Mouse (Mus musculus): Measurements from ENCODE around the gene Mindy4. TPM values are rescaled to one million over a fixed set of nuclear protein-coding genes. Genes with fewer than 3 reads are reported as not detected.
A peak's percentile ranks its signal among the peaks of the same experiment; 100 is the strongest.

The Mindy4 gene
- polyA plus RNA-seq, 1 experiment from 2014 or later = 5.0 TPM

DNA sequence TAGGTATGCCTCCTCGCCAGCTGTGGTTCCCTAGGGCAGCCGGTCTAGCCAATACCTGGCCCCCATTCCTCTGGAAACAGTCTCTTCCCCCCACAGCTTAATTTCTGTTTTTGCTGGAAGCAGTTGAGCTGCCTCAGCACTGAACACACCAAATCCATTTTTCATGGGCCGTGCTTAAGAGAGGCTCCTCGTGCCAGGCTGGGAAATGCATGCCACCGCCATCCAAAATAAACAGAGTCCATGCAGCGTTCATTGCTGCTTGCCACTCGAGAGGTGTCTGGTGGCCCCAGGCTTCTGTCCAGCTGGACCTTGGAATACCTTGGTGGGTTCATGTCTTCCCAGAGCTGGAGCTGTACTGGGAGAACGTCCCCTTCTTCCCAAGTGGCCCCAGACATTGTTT is 77.8 kb downstream of the Mindy4 start:
- no peak overlapping the region for H3K27ac ChIP-seq (replicated peaks)

DNA sequence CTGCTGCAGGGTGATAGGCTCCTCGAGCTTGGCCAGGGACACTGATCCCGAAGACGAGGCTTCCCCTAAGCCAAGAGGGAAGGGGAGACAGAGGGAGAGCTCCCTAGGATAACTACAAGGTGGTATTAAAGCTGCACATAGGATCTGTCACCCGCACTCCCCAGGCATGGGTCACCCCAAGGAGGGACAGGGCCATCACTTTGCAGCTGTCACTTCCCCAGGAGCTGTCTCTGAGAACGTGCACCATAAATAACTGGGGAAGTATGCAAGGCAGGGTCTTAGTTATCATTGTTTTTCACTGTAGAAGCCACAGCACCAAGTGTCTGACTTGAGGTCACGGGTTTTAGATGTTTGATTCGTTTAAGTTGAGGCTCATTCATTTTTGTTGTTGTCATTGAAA is 78.5 kb downstream of the Mindy4 start:
- H3K27me3 ChIP-seq (replicated peaks) = no peaks in the 10 kb centered on the region
- no peak for ATAC-seq (ENCODE audit: extremely low read depth, insufficient number of reproducible peaks, low FRiP score, low TSS enrichment)
- no peak overlapping the region for H3K9ac ChIP-seq
- H3K4me2 ChIP-seq = no peak overlapping the region
- peaks cover 26% of the 10 kb centered on the region for H3K4me1 ChIP-seq
- 51% methylated on average over 7 of the region's 7 CpGs for WGBS
- H3K4me3 ChIP-seq = no peak overlapping the region
- H3K36me3 ChIP-seq = peaks cover 6% of the 10 kb centered on the region; the same call in 1 of the 2 replicates
- peaks cover 5% of the 10 kb centered on the region; the same call in 1 of the 2 replicates for H3K9me3 ChIP-seq
- peak overlapping the region; percentile 43; the same call in 1 of the 2 replicates for H3K27ac ChIP-seq (replicated peaks)

More for the DNA sequence above, 77.8 kb downstream of the Mindy4 start:
- Histone ChIP-seq H3K9ac (no peak overlapping the region), H3K9me3 (peaks cover 5% of the 10 kb centered on the region; the same call in 1 of the 2 replicates), H3K4me2 (no peak overlapping the region), H3K4me1 (peaks cover 30% of the 10 kb centered on the region), H3K4me3 (no peak overlapping the region), H3K27me3 (replicated peaks) (no peaks in the 10 kb centered on the region), H3K36me3 (peaks cover 6% of the 10 kb centered on the region; the same call in 1 of the 2 replicates)
- no peak for ATAC-seq (ENCODE audit: extremely low read depth, insufficient number of reproducible peaks, low FRiP score, low TSS enrichment)
- WGBS = 83% methylated on average over 8 of the region's 8 CpGs

DNA sequence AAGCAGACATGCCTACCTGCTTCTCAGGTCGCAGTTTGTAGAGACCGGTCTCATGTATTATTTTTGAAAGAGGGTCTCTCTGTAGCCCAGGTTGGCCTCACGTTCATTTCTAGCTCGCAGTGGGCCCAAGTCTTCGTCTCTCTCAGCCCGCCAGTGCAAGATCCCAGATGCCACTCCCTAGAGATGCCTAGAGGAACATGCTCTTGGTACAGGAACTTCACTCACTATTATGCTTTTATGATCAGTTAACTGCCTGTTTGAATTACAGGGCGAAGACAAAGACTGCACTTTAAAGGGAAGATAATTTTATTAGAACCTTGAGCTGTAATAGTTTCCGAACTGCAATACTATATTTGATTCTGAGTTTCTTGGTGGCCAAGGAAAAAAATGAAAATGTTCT is 79.2 kb downstream of the Mindy4 start:
- Histone ChIP-seq H3K27ac (replicated peaks) (peak overlapping the region; percentile 43; the same call in 1 of the 2 replicates), H3K4me1 (peaks cover 26% of the 10 kb centered on the region), H3K4me2 (no peak overlapping the region), H3K27me3 (replicated peaks) (no peaks in the 10 kb centered on the region), H3K4me3 (no peak overlapping the region), H3K9me3 (peaks cover 5% of the 10 kb centered on the region; the same call in 1 of the 2 replicates), H3K36me3 (peaks cover 6% of the 10 kb centered on the region; the same call in 1 of the 2 replicates), H3K9ac (no peak overlapping the region)
- WGBS = 84% methylated on average over 8 of the region's 8 CpGs
- no peak for ATAC-seq (ENCODE audit: extremely low read depth, insufficient number of reproducible peaks, low FRiP score, low TSS enrichment)

DNA sequence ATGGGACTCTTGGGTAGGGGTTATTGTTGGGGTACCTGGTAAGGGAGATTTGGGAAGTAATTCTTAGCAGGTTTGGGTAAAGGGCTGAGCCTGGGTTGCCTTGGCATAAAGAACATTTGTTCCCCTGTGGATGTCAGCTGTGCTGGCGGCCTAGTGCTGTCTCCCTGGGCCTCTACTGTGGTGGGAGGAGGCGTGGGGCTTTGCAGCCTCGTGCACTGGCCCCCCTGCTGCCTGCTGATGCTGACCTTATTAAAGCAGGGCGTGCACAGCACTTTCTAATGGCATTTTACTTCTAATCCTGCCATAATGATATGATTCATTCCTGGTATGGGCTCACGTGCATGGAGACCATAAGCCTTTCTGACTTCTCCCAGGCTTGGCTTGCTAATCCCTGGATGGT is 82.0 kb downstream of the Mindy4 start:
- H3K27ac ChIP-seq (replicated peaks) = no peak overlapping the region
- H3K4me2 ChIP-seq = no peak overlapping the region
- ATAC-seq (ENCODE audit: extremely low read depth, insufficient number of reproducible peaks, low FRiP score, low TSS enrichment) = no peak
- 66% methylated on average over 5 of the region's 5 CpGs for WGBS
- no peak overlapping the region for H3K4me3 ChIP-seq
- H3K9me3 ChIP-seq = peaks cover 5% of the 10 kb centered on the region; the same call in 1 of the 2 replicates
- H3K36me3 ChIP-seq = peaks cover 11% of the 10 kb centered on the region; the same call in 1 of the 2 replicates
- H3K9ac ChIP-seq = no peak overlapping the region
- no peaks in the 10 kb centered on the region for H3K27me3 ChIP-seq (replicated peaks)
- H3K4me1 ChIP-seq = peaks cover 20% of the 10 kb centered on the region

DNA sequence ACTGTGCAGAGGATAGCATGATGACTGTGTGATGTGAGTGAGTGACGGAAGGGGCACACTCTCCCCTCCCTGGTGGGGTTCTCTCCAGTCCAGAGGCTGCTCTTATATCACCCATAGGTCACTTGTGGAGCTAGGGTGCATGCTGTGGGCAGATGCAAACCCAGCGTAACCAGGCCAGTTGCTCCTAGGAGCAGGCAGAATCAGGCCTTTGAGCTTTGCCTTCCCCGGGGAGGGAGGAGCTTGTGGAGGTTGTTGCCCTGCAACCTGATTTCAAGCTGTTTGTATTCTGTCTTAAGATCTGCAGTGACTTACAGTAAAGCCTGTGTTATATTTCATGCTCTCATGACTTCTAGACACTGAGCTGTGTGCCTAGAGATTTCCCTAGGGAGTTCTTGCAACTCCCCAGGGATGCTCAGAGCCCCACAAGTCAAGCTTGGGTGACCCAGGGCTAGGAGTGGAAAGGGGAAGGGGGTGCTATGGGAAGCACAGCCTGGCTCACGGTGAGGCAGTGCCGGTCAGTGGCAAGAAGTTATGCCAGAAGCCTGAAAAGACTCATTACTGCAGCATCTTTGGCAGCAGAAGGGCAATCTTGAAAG is 84.9 kb downstream of the Mindy4 start:
- no peak overlapping the region for H3K4me3 ChIP-seq
- H3K9ac ChIP-seq = no peak overlapping the region
- no peaks in the 10 kb centered on the region for H3K4me1 ChIP-seq
- no peak for ATAC-seq (ENCODE audit: extremely low read depth, insufficient number of reproducible peaks, low FRiP score, low TSS enrichment)
- H3K27me3 ChIP-seq (replicated peaks) = no peaks in the 10 kb centered on the region
- H3K4me2 ChIP-seq = no peak overlapping the region
- H3K9me3 ChIP-seq = peaks cover 2% of the 10 kb centered on the region; the same call in 1 of the 2 replicates
- WGBS = 80% methylated on average over 5 of the region's 5 CpGs
- peaks cover 5% of the 10 kb centered on the region; the same call in 1 of the 2 replicates for H3K36me3 ChIP-seq
- H3K27ac ChIP-seq (replicated peaks) = no peak overlapping the region

DNA sequence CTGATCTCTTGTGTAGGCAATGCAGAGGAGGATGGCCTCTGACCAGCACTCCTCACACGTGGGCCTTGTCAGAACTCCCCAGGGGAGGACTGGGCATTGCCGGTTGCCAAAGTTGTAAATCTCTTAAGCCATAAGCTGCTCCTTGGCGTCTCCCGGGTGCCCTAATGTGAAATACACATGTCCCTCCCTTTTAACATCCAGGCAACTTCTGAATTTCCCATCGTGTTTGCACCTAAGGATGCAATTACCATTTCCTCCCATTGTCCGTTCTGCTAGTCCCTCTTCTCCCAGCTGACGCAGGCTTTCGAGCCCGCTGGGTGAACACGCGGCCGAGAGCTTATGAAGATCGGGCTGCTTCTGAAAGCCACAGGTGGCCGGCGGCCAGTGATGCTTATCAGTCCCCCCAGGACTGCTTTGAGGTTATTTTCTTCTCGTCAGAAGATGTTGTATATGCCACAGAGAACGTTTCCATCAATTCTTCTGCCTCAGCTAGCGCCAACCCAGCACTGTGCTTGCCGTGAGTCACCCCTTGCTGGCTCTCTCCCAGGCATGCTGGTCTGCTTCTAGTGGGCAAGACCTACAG is 91.5 kb downstream of the Mindy4 start:
- Histone ChIP-seq H3K4me3 (no peak overlapping the region), H3K36me3 (peaks cover 8% of the 10 kb centered on the region), H3K9ac (no peak overlapping the region), H3K27ac (replicated peaks) (0 out of 2 replicates have a peak overlapping the region, but pooled peaks have one; percentile 38), H3K27me3 (replicated peaks) (no peaks in the 10 kb centered on the region), H3K4me1 (no peaks in the 10 kb centered on the region), H3K9me3 (no peaks in the 10 kb centered on the region), H3K4me2 (no peak overlapping the region)
- ATAC-seq (ENCODE audit: extremely low read depth, insufficient number of reproducible peaks, low FRiP score, low TSS enrichment) = no peak
- 51% methylated on average over 19 of the region's 19 CpGs for WGBS

DNA sequence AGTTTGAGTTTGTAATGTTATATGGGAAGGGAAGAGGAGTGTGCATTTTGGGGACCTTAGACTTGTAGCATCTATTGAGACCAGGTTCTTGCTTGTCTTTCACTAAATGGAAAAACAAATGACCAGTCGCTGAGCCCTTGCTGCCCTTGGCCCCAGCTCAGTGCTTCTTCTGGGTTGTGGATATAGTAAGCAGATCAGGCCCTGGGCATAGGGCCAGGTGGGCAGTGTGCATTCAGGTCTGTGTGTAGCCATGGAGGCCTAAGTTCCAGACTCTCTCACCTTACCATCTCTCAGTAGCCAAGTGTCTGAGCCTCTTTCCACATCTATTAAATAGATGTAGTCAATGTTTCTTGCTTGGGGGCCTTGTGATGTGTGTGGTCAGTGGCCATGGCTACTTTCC is 92.1 kb downstream of the Mindy4 start:
- H3K27ac ChIP-seq (replicated peaks) = no peak overlapping the region
- H3K9me3 ChIP-seq = no peaks in the 10 kb centered on the region
- no peak overlapping the region for H3K4me3 ChIP-seq
- H3K36me3 ChIP-seq = peaks cover 8% of the 10 kb centered on the region
- no peak overlapping the region for H3K4me2 ChIP-seq
- no peak overlapping the region for H3K9ac ChIP-seq
- 57% methylated on average over 1 of the region's 1 CpGs for WGBS
- no peaks in the 10 kb centered on the region for H3K27me3 ChIP-seq (replicated peaks)
- ATAC-seq (ENCODE audit: extremely low read depth, insufficient number of reproducible peaks, low FRiP score, low TSS enrichment) = no peak
- H3K4me1 ChIP-seq = no peaks in the 10 kb centered on the region

DNA sequence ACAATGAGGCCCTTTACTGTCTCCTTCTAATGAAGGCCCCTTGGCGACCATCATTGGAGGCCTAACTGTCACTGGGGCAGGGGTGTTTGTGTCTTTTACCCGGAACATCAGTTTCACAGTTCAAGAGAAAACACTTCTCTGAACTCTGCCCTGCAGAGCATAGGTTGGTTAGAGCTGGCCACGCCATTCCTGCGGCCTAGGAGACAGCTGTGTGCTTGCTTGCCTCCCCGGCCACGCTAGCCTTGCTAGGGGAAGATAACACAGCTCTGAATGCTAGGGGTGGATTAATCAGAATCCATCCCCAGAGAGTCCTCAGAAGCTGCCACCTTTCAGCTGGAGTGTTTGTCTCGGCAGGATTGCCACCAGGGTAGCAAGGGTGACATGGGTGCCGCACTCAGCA is 96.3 kb downstream of the Mindy4 start:
- no peak overlapping the region for H3K4me2 ChIP-seq
- H3K4me3 ChIP-seq = no peak overlapping the region
- no peak overlapping the region for H3K27ac ChIP-seq (replicated peaks)
- peaks cover 27% of the 10 kb centered on the region for H3K36me3 ChIP-seq
- H3K9me3 ChIP-seq = no peaks in the 10 kb centered on the region
- H3K4me1 ChIP-seq = no peaks in the 10 kb centered on the region
- H3K9ac ChIP-seq = no peak overlapping the region
- no peak for ATAC-seq (ENCODE audit: extremely low read depth, insufficient number of reproducible peaks, low FRiP score, low TSS enrichment)
- 76% methylated on average over 8 of the region's 8 CpGs for WGBS
- H3K27me3 ChIP-seq (replicated peaks) = no peaks in the 10 kb centered on the region

DNA sequence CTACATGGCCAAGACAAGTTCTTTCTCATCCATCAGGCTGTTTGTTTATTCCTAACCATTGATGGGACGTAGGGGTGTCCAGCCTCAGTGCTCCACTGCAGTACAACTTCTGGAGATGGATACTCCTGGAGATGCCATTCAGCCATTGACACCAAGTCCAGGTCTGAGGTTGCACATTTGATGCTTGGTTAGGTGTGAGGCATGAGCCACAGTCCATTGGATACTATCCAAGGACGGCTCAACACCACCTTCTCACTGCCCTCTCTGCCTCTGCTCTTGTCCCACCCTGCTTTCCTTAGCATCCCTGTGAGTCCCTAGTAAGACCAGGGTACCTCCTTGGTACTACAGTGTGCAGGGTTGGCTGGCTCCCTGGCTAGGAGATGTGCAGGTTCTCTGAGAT is 96.7 kb downstream of the Mindy4 start:
- Histone ChIP-seq H3K27me3 (replicated peaks) (no peaks in the 10 kb centered on the region), H3K4me1 (no peaks in the 10 kb centered on the region), H3K27ac (replicated peaks) (no peak overlapping the region), H3K9ac (no peak overlapping the region), H3K9me3 (no peaks in the 10 kb centered on the region), H3K4me2 (no peak overlapping the region), H3K4me3 (no peak overlapping the region), H3K36me3 (peaks cover 27% of the 10 kb centered on the region)
- 74% methylated on average over 2 of the region's 2 CpGs for WGBS
- no peak for ATAC-seq (ENCODE audit: extremely low read depth, insufficient number of reproducible peaks, low FRiP score, low TSS enrichment)

DNA sequence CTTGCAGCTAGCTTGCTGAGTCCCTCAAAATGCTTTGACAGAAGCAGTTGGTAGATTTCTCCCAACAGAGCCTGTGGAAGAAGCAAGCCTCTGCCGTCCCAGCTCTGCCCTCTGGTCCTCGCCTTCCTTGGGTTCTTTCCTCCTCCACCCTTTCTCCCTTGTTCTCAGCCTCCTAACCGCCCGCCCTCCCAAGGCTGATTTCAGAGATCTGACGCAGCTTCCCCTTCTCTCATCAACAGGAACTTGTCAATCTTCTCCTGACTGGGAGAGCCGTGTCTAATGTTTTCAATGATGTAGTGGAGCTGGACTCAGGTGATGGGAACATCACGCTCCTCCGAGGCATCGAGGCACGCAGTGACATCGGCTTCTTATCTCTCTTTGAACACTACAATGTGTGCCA is 97.5 kb downstream of the Mindy4 start:
- peaks cover 27% of the 10 kb centered on the region for H3K36me3 ChIP-seq
- H3K27me3 ChIP-seq (replicated peaks) = no peaks in the 10 kb centered on the region
- H3K4me1 ChIP-seq = no peaks in the 10 kb centered on the region; the same call in 1 of the 2 replicates
- H3K9ac ChIP-seq = no peak overlapping the region
- no peaks in the 10 kb centered on the region for H3K9me3 ChIP-seq
- H3K4me2 ChIP-seq = no peak overlapping the region
- 65% methylated on average over 11 of the region's 11 CpGs for WGBS
- no peak overlapping the region for H3K27ac ChIP-seq (replicated peaks)
- no peak overlapping the region for H3K4me3 ChIP-seq
- no peak for ATAC-seq (ENCODE audit: extremely low read depth, insufficient number of reproducible peaks, low FRiP score, low TSS enrichment)

DNA sequence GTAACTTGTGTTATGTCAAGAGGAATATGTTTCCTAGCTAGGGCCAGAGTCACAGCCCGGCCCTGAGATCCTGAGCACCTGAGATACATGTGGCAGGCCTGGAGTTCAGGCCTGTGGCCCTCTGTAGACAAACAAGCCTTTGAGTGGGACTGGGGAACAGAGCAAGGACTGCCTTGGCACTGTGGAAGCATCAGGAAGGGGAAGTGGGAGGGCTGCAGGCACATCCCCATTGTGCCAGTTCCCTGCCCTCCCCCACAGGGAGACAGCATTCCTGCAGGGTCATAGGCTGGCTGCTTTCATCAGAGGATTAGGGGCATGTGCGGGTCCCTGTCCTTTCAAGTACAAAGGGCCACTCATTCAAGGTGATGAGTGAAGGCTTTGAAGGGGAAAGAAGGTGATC is 107.0 kb downstream of the Mindy4 start:
- ATAC-seq (ENCODE audit: extremely low read depth, insufficient number of reproducible peaks, low FRiP score, low TSS enrichment) = no peak

More for the DNA sequence above, 107.0 kb downstream of the Mindy4 start:
- Histone ChIP-seq H3K9me3 (no peaks in the 10 kb centered on the region), H3K36me3 (peaks cover 7% of the 10 kb centered on the region; the same call in 1 of the 2 replicates), H3K4me3 (no peak overlapping the region), H3K27ac (replicated peaks) (no peak overlapping the region), H3K9ac (no peak overlapping the region), H3K27me3 (replicated peaks) (peaks cover 14% of the 10 kb centered on the region), H3K4me1 (peaks cover 5% of the 10 kb centered on the region; the same call in 1 of the 2 replicates), H3K4me2 (no peak overlapping the region)
- 35% methylated on average over 2 of the region's 2 CpGs for WGBS

Data from heart, embryonic 13.5 days (tissue).